Mouse (Mus musculus) adrenal gland, postnatal 10 days (tissue): ENCODE measurements at regions not wholly inside any gene's neighbourhood (a gene's known extent, or its start where the extent isn't known, plus 50 kb on each side); places are given as distances from the start of the nearest gene placed in this dataset.

Experiments used
- DNase-seq: peaks from one replicate; pipeline ENCODE4 v3.0.0; 2021; ENCODE audit warnings: mixed read lengths

- no peak for DNase-seq
These were observed 150.3 kb downstream of the Tfap2c start for GRCm38 (mm10) chr2:172699654-172700053.

- DNase-seq, result no peak
These were observed 161.2 kb downstream of the Tfap2c start for GRCm38 (mm10) chr2:172710641-172711040.

- no peak for DNase-seq
These were observed 177.3 kb downstream of the Tfap2c start for GRCm38 (mm10) chr2:172726701-172727100.

GRCm38 (mm10) chr2:172727576-172727975 is 178.2 kb downstream of the Tfap2c start:
- no peak for DNase-seq

- peak; percentile 26 for DNase-seq
These were observed 178.9 kb downstream of the Tfap2c start for GRCm38 (mm10) chr2:172728240-172728821.

GRCm38 (mm10) chr2:172729151-172729550 is 179.8 kb downstream of the Tfap2c start:
- no peak for DNase-seq

GRCm38 (mm10) chr2:172729741-172730140 is 180.3 kb downstream of the Tfap2c start:
- DNase-seq, result no peak

- no peak for DNase-seq
These were observed 182.0 kb downstream of the Tfap2c start for GRCm38 (mm10) chr2:172731408-172731807.

- DNase-seq, result no peak
These were observed 183.2 kb downstream of the Tfap2c start for GRCm38 (mm10) chr2:172732453-172733210.

- DNase-seq, result no peak
These were observed 184.1 kb downstream of the Tfap2c start for GRCm38 (mm10) chr2:172733403-172733995.

GRCm38 (mm10) chr2:172735621-172736020 is 186.2 kb downstream of the Tfap2c start:
- DNase-seq, result no peak

- no peak for DNase-seq
These were observed 189.7 kb downstream of the Tfap2c start for GRCm38 (mm10) chr2:172739041-172739491.

GRCm38 (mm10) chr2:172739529-172739928 is 190.1 kb downstream of the Tfap2c start:
- no peak for DNase-seq

GRCm38 (mm10) chr2:172751364-172751763 is 188.8 kb downstream of the Bmp7 start:
- no peak for DNase-seq

- DNase-seq, result no peak
These were observed 184.2 kb downstream of the Bmp7 start for GRCm38 (mm10) chr2:172755686-172756471.

GRCm38 (mm10) chr2:172756472-172756860 is 183.7 kb downstream of the Bmp7 start:
- DNase-seq, result peak; percentile 38

GRCm38 (mm10) chr2:172758497-172758896 is 181.6 kb downstream of the Bmp7 start:
- peak; percentile 76 for DNase-seq

- DNase-seq, result no peak
These were observed 174.9 kb downstream of the Bmp7 start for GRCm38 (mm10) chr2:172765260-172765659.

- no peak for DNase-seq
These were observed 173.7 kb downstream of the Bmp7 start for GRCm38 (mm10) chr2:172766403-172766802.

GRCm38 (mm10) chr2:172768756-172769155 is 171.4 kb downstream of the Bmp7 start:
- no peak for DNase-seq

- no peak for DNase-seq
These were observed 170.1 kb downstream of the Bmp7 start for GRCm38 (mm10) chr2:172770061-172770460.

GRCm38 (mm10) chr2:172770606-172771005 is 169.5 kb downstream of the Bmp7 start:
- no peak for DNase-seq

- peak; percentile 86 for DNase-seq
These were observed 166.9 kb downstream of the Bmp7 start for GRCm38 (mm10) chr2:172773176-172773575.
